In the genomic region with DNA sequence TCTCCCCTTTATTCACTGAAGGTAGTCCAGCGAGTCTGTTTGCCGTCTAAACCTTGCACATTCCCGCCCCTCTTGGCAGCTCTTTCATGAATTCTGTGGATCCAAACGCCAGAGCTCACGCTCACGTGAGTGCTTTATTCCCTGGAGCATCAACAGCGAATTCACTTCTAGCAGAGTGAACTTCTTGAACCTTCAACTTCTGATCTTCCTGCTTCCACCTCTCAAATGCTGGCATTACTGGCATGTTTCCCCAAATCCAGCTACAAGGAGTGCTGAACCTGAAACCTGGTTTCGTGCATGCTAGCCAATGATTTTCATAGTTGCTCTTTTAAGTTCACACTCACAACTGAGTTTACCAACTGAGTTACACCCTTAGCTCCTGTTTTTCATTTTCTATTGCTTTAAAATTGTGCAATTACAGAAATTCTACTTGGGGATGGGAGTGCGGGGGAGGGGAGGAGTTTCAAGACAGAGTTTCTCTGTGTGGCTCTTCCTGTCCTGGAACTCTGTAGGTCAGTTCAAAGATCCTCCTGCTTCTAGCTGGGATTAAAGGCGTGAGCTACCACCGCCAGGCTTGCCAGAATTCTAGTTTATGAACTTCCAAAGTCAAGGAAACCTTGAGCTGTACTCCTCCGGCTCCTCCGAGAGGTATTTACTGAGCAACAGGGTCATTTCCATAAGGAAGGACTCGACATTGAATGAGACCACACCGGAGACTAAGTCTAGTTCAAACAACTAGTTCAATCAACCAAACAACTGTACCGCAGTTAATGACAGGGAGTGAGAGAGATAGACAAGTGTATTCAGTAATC, we compare ENCODE assay signal across 8 mouse cellular contexts. TPM values are rescaled to one million over a fixed set of nuclear protein-coding genes. Genes with fewer than 3 reads are reported as not detected.
DNase-seq lines count a peak whose midpoint lies in the region; ATAC-seq and TF ChIP-seq lines count a peak whose summit lies in the region.

No protein-coding gene starts in this region.

- DNase-seq in 3134 (ENCODE audit: extremely low read depth, insufficient read length, low spot score) (peak; percentile 18), G1E (ENCODE audit: low spot score) (peak; percentile 27)
- peak; percentile 23 for DNase-seq in hindbrain, postnatal 0 days (ENCODE audit: low spot score)
- DNase-seq in liver, embryonic 14.5 days (ENCODE audit: low read depth in 3 of 3, low spot score in 3 of 3) = no peak
- DNase-seq in testis, postnatal 10 days (ENCODE audit: low spot score) = no peak
- DNase-seq in thymus, postnatal 25 days = no peak

- WGBS in forebrain, embryonic 12.5 days = 24% methylated on average over 16 of the region's 16 CpGs
- WGBS in hindbrain, postnatal 0 days = 20% methylated on average over 16 of the region's 16 CpGs
- 34% methylated on average over 16 of the region's 16 CpGs for WGBS in liver, embryonic 14.5 days (ENCODE audit: insufficient replicate concordance)
- 30% methylated on average over 16 of the region's 16 CpGs for WGBS in neural tube, embryonic 14.5 days

- H3K27ac ChIP-seq in forebrain, embryonic 12.5 days = no peak overlapping the region
- peak overlapping the region; percentile 87 for H3K27ac ChIP-seq in hindbrain, postnatal 0 days
- peak overlapping the region; percentile 86 for H3K27ac ChIP-seq in liver, embryonic 14.5 days
- peak overlapping the region; percentile 69 for H3K27ac ChIP-seq in neural tube, embryonic 14.5 days (ENCODE audit: low read depth, low read length)

- peaks cover 48% of the 10 kb centered on the region for H3K4me1 ChIP-seq in G1E (ENCODE audit: insufficient read depth, low read depth, low read length)
- peaks cover 23% of the 10 kb centered on the region for H3K4me1 ChIP-seq in forebrain, embryonic 12.5 days
- peaks cover 16% of the 10 kb centered on the region; the same call in 1 of the 2 replicates for H3K4me1 ChIP-seq in hindbrain, postnatal 0 days (ENCODE audit: insufficient read depth, low read length)
- H3K4me1 ChIP-seq in liver, embryonic 14.5 days (replicated peaks; ENCODE audit: control insufficient read depth in 2 of 2, insufficient read depth in 2 of 2, low read length in 1 of 2) = peaks cover 13 to 24% of the 10 kb centered on the region in 2 experiments
- H3K4me1 ChIP-seq in neural tube, embryonic 14.5 days (ENCODE audit: control insufficient read depth, insufficient read depth, low read length) = peaks cover 18% of the 10 kb centered on the region

- ATAC-seq in G1E (ENCODE audit: extremely low read depth, insufficient number of reproducible peaks, low FRiP score, poor library complexity, severe bottlenecking) = no peak
- ATAC-seq in forebrain, embryonic 12.5 days (ENCODE audit: low FRiP score) = no peak
- ATAC-seq in hindbrain, postnatal 0 days = peak; percentile 27
- ATAC-seq in liver, embryonic 14.5 days (ENCODE audit: insufficient read depth) = peak; percentile 43
- ATAC-seq in neural tube, embryonic 14.5 days (ENCODE audit: low read depth) = no peak

- no peak for TF ChIP-seq CTCF in G1E (IDR thresholded peaks at IDR 0.05; ENCODE audit: low read depth, low read length)
- TF ChIP-seq CTCF in hindbrain, postnatal 0 days (IDR thresholded peaks at IDR 0.05; ENCODE audit: low read depth) = no peak
- no peak for TF ChIP-seq CTCF in liver, embryonic 14.5 days (IDR thresholded peaks at IDR 0.05; ENCODE audit: low read depth)

- no peak; the same call in 1 of the 2 replicates for TF ChIP-seq EP300 in liver, embryonic 14.5 days (IDR thresholded peaks at IDR 0.05; ENCODE audit: low read depth)

- H3K9ac ChIP-seq in forebrain, embryonic 12.5 days = peak overlapping the region; percentile 36
- H3K9ac ChIP-seq in hindbrain, postnatal 0 days (replicated peaks; ENCODE audit: low read length) = peak overlapping the region; percentile 71
- H3K9ac ChIP-seq in liver, embryonic 14.5 days (replicated peaks) = peak overlapping the region; percentile 68
- peak overlapping the region; percentile 79 for H3K9ac ChIP-seq in neural tube, embryonic 14.5 days (replicated peaks; ENCODE audit: low read depth, low read length)

- H3K4me2 ChIP-seq in forebrain, embryonic 12.5 days = peak overlapping the region; percentile 85
- peak overlapping the region; percentile 96 for H3K4me2 ChIP-seq in hindbrain, postnatal 0 days (ENCODE audit: low read depth, low read length)
- peak overlapping the region; percentile 91 for H3K4me2 ChIP-seq in liver, embryonic 14.5 days (ENCODE audit: low read depth)
- H3K4me2 ChIP-seq in neural tube, embryonic 14.5 days (ENCODE audit: low read depth, low read length) = peak overlapping the region; percentile 96

- H3K27me3 ChIP-seq in G1E (ENCODE audit: insufficient read depth, low read length) = no peaks in the 10 kb centered on the region
- H3K27me3 ChIP-seq in forebrain, embryonic 12.5 days = no peaks in the 10 kb centered on the region
- H3K27me3 ChIP-seq in hindbrain, postnatal 0 days (ENCODE audit: insufficient read depth, low read length) = no peaks in the 10 kb centered on the region
- H3K27me3 ChIP-seq in liver, embryonic 14.5 days (ENCODE audit: control insufficient read depth, insufficient read depth, low read length) = no peaks in the 10 kb centered on the region
- no peaks in the 10 kb centered on the region for H3K27me3 ChIP-seq in neural tube, embryonic 14.5 days (ENCODE audit: control insufficient read depth, insufficient read depth, low read length)

- peaks cover 5% of the 10 kb centered on the region for H3K9me3 ChIP-seq in G1E (replicated peaks)
- no peaks in the 10 kb centered on the region for H3K9me3 ChIP-seq in forebrain, embryonic 12.5 days
- no peaks in the 10 kb centered on the region for H3K9me3 ChIP-seq in hindbrain, postnatal 0 days (ENCODE audit: low read length)
- no peaks in the 10 kb centered on the region for H3K9me3 ChIP-seq in liver, embryonic 14.5 days (ENCODE audit: control insufficient read depth, low read length)
- H3K9me3 ChIP-seq in neural tube, embryonic 14.5 days (ENCODE audit: control insufficient read depth, low read length) = no peaks in the 10 kb centered on the region

- peaks cover 30% of the 10 kb centered on the region for H3K36me3 ChIP-seq in G1E (replicated peaks)
- H3K36me3 ChIP-seq in forebrain, embryonic 12.5 days (replicated peaks) = peaks cover 21% of the 10 kb centered on the region
- H3K36me3 ChIP-seq in hindbrain, postnatal 0 days (ENCODE audit: insufficient read depth, low read length) = peaks cover 8% of the 10 kb centered on the region; the same call in 1 of the 2 replicates
- H3K36me3 ChIP-seq in liver, embryonic 14.5 days (replicated peaks; ENCODE audit: control insufficient read depth, insufficient read depth, low read depth) = no peaks in the 10 kb centered on the region
- peaks cover 7% of the 10 kb centered on the region; the same call in 1 of the 2 replicates for H3K36me3 ChIP-seq in neural tube, embryonic 14.5 days (ENCODE audit: control insufficient read depth, insufficient read depth, low read length)

- H3K4me3 ChIP-seq in G1E (ENCODE audit: low read depth, low read length) = peak overlapping the region; percentile 98
- peak overlapping the region; percentile 77 for H3K4me3 ChIP-seq in forebrain, embryonic 12.5 days (replicated peaks)
- H3K4me3 ChIP-seq in hindbrain, postnatal 0 days (ENCODE audit: low read length) = peak overlapping the region; percentile 79
- H3K4me3 ChIP-seq in liver, embryonic 14.5 days (ENCODE audit: insufficient read depth in 1 of 2, low read depth in 2 of 2, low read length in 2 of 2) = peak overlapping the region; percentile 70 to 74
- peak overlapping the region; percentile 82 for H3K4me3 ChIP-seq in neural tube, embryonic 14.5 days (ENCODE audit: low read depth, low read length)

RNA-seq across cellular contexts. Expression of gene Tbc1d13, which starts 0.5 kb away (rescaled TPM):
- total RNA-seq in G1E (2014; fragmentation: Nextera tagmentation) (30.2 and 38.6 TPM in 2 replicates), G1E (2017) (38.0 and 38.5 TPM in 2 replicates)
- polyA plus RNA-seq in G1E (2012) = 24.5 and 25.2 TPM in 2 replicates
- polyA plus RNA-seq in forebrain, embryonic 12.5 days (2016; fragmentation: Nextera tagmentation; extraction: Ambion mirVana) = 8.3 and 14.0 TPM in 2 replicates
- total RNA-seq in hindbrain, postnatal 0 days (2014; rRNA removed) = 106 and 109 TPM in 2 replicates
- polyA plus RNA-seq in hindbrain, postnatal 0 days (2015; fragmentation: Nextera tagmentation; extraction: Ambion mirVana) = 9.4 and 10.8 TPM in 2 replicates
- 11.3 and 12.7 TPM in 2 replicates for polyA plus RNA-seq in liver, embryonic 14.5 days (2012; rRNA removed)
- 3.6 and 3.9 TPM in 2 replicates for polyA plus RNA-seq in liver, embryonic 14.5 days (2014; fragmentation: Nextera tagmentation; extraction: Ambion mirVana)
- 20.3 and 23.6 TPM in 2 replicates for polyA plus RNA-seq in neural tube, embryonic 14.5 days (2014; fragmentation: Nextera tagmentation; extraction: Ambion mirVana)

RNA-seq across cellular contexts. Expression of gene Zer1, which starts 8.6 kb away (rescaled TPM):
- total RNA-seq in G1E (2014; fragmentation: Nextera tagmentation) (25.1 and 25.8 TPM in 2 replicates), G1E (2017) (9.7 and 10.4 TPM in 2 replicates)
- 13.2 and 18.9 TPM in 2 replicates for polyA plus RNA-seq in G1E (2012)
- 9.2 and 9.5 TPM in 2 replicates for polyA plus RNA-seq in forebrain, embryonic 12.5 days (2016; fragmentation: Nextera tagmentation; extraction: Ambion mirVana)
- 77.6 and 99.2 TPM in 2 replicates for total RNA-seq in hindbrain, postnatal 0 days (2014; rRNA removed)
- polyA plus RNA-seq in hindbrain, postnatal 0 days (2015; fragmentation: Nextera tagmentation; extraction: Ambion mirVana) = 14.0 and 14.6 TPM in 2 replicates
- 8.1 and 8.5 TPM in 2 replicates for polyA plus RNA-seq in liver, embryonic 14.5 days (2012; rRNA removed)
- 1.9 and 2.0 TPM in 2 replicates for polyA plus RNA-seq in liver, embryonic 14.5 days (2014; fragmentation: Nextera tagmentation; extraction: Ambion mirVana)
- polyA plus RNA-seq in neural tube, embryonic 14.5 days (2014; fragmentation: Nextera tagmentation; extraction: Ambion mirVana) = 16.0 and 20.9 TPM in 2 replicates

RNA-seq across cellular contexts. Expression of gene Endog, which starts 38.3 kb away (rescaled TPM):
- total RNA-seq in G1E (2014; fragmentation: Nextera tagmentation) = 1.1 and 2.4 TPM in 2 replicates
- 7.8 and 8.3 TPM in 2 replicates for total RNA-seq in G1E (2017)
- polyA plus RNA-seq in G1E (2012) = 36.0 and 43.2 TPM in 2 replicates
- polyA plus RNA-seq in forebrain, embryonic 12.5 days (2016; fragmentation: Nextera tagmentation; extraction: Ambion mirVana) = 9.7 and 13.4 TPM in 2 replicates
- total RNA-seq in hindbrain, postnatal 0 days (2014; rRNA removed) = 63.7 and 64.1 TPM in 2 replicates
- 42.2 and 42.7 TPM in 2 replicates for polyA plus RNA-seq in hindbrain, postnatal 0 days (2015; fragmentation: Nextera tagmentation; extraction: Ambion mirVana)
- polyA plus RNA-seq in liver, embryonic 14.5 days (2012; rRNA removed) = 11.9 and 15.1 TPM in 2 replicates
- 19.1 and 20.3 TPM in 2 replicates for polyA plus RNA-seq in liver, embryonic 14.5 days (2014; fragmentation: Nextera tagmentation; extraction: Ambion mirVana)
- polyA plus RNA-seq in neural tube, embryonic 14.5 days (2014; fragmentation: Nextera tagmentation; extraction: Ambion mirVana) = 27.1 and 30.4 TPM in 2 replicates

RNA-seq across cellular contexts. Expression of gene Zdhhc12, which starts 39.6 kb away (rescaled TPM):
- total RNA-seq in G1E (2014; fragmentation: Nextera tagmentation) = 25.4 and 29.4 TPM in 2 replicates
- total RNA-seq in G1E (2017) = 9.5 and 10.3 TPM in 2 replicates
- 31.0 and 31.4 TPM in 2 replicates for polyA plus RNA-seq in G1E (2012)
- 22.9 TPM in 2 replicates for polyA plus RNA-seq in forebrain, embryonic 12.5 days (2016; fragmentation: Nextera tagmentation; extraction: Ambion mirVana)
- 25.4 and 35.0 TPM in 2 replicates for total RNA-seq in hindbrain, postnatal 0 days (2014; rRNA removed)
- polyA plus RNA-seq in hindbrain, postnatal 0 days (2015; fragmentation: Nextera tagmentation; extraction: Ambion mirVana) = 30.2 and 32.2 TPM in 2 replicates
- polyA plus RNA-seq in liver, embryonic 14.5 days (2012; rRNA removed) = 23.4 and 25.5 TPM in 2 replicates
- 17.4 and 21.5 TPM in 2 replicates for polyA plus RNA-seq in liver, embryonic 14.5 days (2014; fragmentation: Nextera tagmentation; extraction: Ambion mirVana)
- 24.6 and 28.8 TPM in 2 replicates for polyA plus RNA-seq in neural tube, embryonic 14.5 days (2014; fragmentation: Nextera tagmentation; extraction: Ambion mirVana)

RNA-seq across cellular contexts. Expression of gene Spout1, which starts 45.3 kb away (rescaled TPM):
- total RNA-seq in G1E (2014; fragmentation: Nextera tagmentation) = 20.3 and 24.2 TPM in 2 replicates
- 24.6 and 27.0 TPM in 2 replicates for total RNA-seq in G1E (2017)
- polyA plus RNA-seq in G1E (2012) = 51.3 and 57.0 TPM in 2 replicates
- polyA plus RNA-seq in forebrain, embryonic 12.5 days (2016; fragmentation: Nextera tagmentation; extraction: Ambion mirVana) = 67.0 and 69.2 TPM in 2 replicates
- total RNA-seq in hindbrain, postnatal 0 days (2014; rRNA removed) = 32.6 and 48.2 TPM in 2 replicates
- polyA plus RNA-seq in hindbrain, postnatal 0 days (2015; fragmentation: Nextera tagmentation; extraction: Ambion mirVana) = 52.6 and 56.1 TPM in 2 replicates
- polyA plus RNA-seq in liver, embryonic 14.5 days (2012; rRNA removed) = 18.6 and 20.3 TPM in 2 replicates
- polyA plus RNA-seq in liver, embryonic 14.5 days (2014; fragmentation: Nextera tagmentation; extraction: Ambion mirVana) = 18.7 and 25.2 TPM in 2 replicates
- polyA plus RNA-seq in neural tube, embryonic 14.5 days (2014; fragmentation: Nextera tagmentation; extraction: Ambion mirVana) = 59.5 and 64.2 TPM in 2 replicates

Comparison
In these comparisons a context has a peak if more than half of its experiments do, and no peak if none do; other contexts are left out.
1. DNase-seq: peak in 3134 (single experiment), G1E (single experiment) and hindbrain, postnatal 0 days (single experiment); none in liver, embryonic 14.5 days (0 of 3), testis, postnatal 10 days (single experiment) and thymus, postnatal 25 days (single experiment).
2. ATAC-seq: peak in hindbrain, postnatal 0 days (single experiment) and liver, embryonic 14.5 days (single experiment); none in G1E (single experiment), forebrain, embryonic 12.5 days (single experiment) and neural tube, embryonic 14.5 days (single experiment).
3. Peak in every context shown above with its lines, with median percentiles within 50 percentile points of each other: H3K4me3 ChIP-seq, H3K4me2 ChIP-seq and H3K9ac ChIP-seq.